Mouse (Mus musculus): ENCODE results near the gene Nampt. TPM values are rescaled to one million over a fixed set of nuclear protein-coding genes. Genes with fewer than 3 reads are reported as not detected.

The Nampt gene
- polyA plus RNA-seq, 1 experiment from 2014 or later: 16.4 TPM

DNA sequence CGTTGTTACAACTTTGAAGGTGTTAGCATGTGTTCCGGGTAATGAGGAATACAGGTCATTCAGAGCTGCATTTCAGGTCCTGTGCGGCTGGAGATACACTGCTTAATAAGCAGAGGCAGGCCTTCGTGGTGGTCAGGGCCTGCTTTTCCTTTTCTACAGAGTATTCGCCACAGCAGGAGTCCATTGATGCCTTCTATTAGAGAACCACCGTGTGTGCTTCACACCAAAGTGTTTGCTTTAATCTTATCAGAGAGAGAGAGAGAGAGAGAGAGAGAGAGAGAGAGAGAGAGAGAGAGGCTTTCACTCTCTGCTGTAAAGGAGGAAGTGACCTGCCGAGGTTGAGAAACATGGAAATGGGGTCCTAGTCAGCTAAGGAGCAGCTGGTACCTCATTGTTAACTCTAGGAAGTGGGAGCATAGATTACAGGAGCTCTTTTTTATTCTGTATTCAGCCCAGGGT is 22.1 kb downstream of the Nampt start:
- no peak overlapping the region; the same call in 1 of the 2 replicates for H3K27ac ChIP-seq
- no peak for ATAC-seq (replicated peaks; ENCODE audit: insufficient number of reproducible peaks, insufficient read depth, low FRiP score, low read depth)
- no peak overlapping the region for H3K4me3 ChIP-seq
- H3K9ac ChIP-seq: no peak overlapping the region
- no peaks in the 10 kb centered on the region for H3K27me3 ChIP-seq
- no peaks in the 10 kb centered on the region for H3K9me3 ChIP-seq (replicated peaks)
- WGBS: 49% methylated on average over 7 of the region's 7 CpGs
- H3K36me3 ChIP-seq: peaks cover 15% of the 10 kb centered on the region
- H3K4me2 ChIP-seq: no peak overlapping the region
- peaks cover 9% of the 10 kb centered on the region for H3K4me1 ChIP-seq (replicated peaks)

DNA sequence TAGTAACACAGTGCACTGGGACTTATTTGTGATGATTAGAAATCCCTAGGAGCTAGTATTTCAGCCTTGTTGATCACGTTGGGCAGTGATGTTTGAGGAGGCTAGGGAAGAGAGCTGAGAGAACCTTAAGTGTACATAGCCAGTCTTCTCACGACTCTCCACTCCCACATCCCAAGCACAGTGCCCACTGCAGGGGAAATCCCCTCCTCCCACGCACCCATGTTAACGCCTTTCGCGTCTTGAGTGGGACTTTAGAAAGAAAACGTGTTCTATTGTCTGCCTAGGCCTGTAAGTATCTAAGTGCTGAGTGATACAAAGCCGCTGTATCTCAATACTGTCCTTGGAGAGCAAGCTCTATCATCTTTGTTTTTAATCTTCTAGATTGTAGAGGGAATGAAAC is 27.0 kb downstream of the Nampt start:
- Histone ChIP-seq H3K27me3 (no peaks in the 10 kb centered on the region), H3K36me3 (peaks cover 16% of the 10 kb centered on the region), H3K9me3 (replicated peaks) (no peaks in the 10 kb centered on the region), H3K27ac (no peak overlapping the region), H3K4me3 (no peak overlapping the region), H3K9ac (no peak overlapping the region), H3K4me2 (no peak overlapping the region), H3K4me1 (replicated peaks) (peaks cover 8% of the 10 kb centered on the region)
- WGBS: 68% methylated on average over 8 of the region's 8 CpGs
- ATAC-seq (replicated peaks; ENCODE audit: insufficient number of reproducible peaks, insufficient read depth, low FRiP score, low read depth): no peak

DNA sequence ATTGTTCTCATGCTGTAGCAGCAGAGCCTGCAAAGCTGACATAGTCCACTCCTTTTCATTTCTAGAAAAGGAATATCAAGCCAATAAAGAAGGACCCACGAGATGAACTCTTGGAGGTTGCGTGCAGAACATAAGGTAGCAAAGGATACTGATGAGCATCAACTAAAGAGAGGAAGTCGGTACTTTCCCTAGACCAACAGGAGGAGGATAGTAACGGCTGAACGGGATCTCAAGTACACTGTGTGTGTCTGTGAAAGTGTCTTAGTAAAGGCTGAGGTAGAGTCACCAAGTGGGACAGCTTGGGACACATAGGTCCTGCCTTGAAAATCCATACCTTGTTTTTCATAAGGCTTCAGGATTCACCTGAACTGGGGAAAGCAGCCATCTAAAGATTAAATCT is 34.4 kb downstream of the Nampt start:
- no peak for ATAC-seq (replicated peaks; ENCODE audit: insufficient number of reproducible peaks, insufficient read depth, low FRiP score, low read depth)
- Histone ChIP-seq H3K36me3 (peaks cover 7% of the 10 kb centered on the region; the same call in 1 of the 2 replicates), H3K4me3 (no peak overlapping the region), H3K9me3 (replicated peaks) (no peaks in the 10 kb centered on the region), H3K4me2 (no peak overlapping the region), H3K4me1 (replicated peaks) (peaks cover 8% of the 10 kb centered on the region), H3K27me3 (no peaks in the 10 kb centered on the region), H3K27ac (no peak overlapping the region), H3K9ac (no peak overlapping the region)
- 92% methylated on average over 5 of the region's 5 CpGs for WGBS

DNA sequence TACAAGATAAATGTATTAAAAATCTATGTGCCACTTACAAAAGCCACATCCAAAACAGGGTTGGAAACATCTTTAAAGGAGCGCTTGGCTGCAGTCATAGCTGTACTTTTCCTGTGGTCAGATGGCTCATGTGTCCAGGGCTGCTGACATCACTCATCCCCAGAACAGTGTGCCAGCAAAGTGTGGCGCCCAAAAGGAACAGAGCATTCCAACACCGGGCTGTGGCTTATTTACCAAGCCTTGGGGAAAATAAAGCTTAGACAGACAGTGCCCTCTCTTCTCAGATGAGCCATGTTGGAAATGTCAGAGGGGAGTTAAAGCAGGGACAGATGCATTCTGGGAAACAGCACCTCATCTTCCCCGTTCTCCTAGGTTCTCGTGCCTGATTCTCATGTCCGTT is 35.5 kb downstream of the Nampt start:
- Histone ChIP-seq H3K4me3 (no peak overlapping the region), H3K36me3 (peaks cover 7% of the 10 kb centered on the region; the same call in 1 of the 2 replicates), H3K9me3 (replicated peaks) (no peaks in the 10 kb centered on the region), H3K27ac (no peak overlapping the region), H3K4me1 (replicated peaks) (peaks cover 8% of the 10 kb centered on the region), H3K4me2 (no peak overlapping the region), H3K9ac (no peak overlapping the region), H3K27me3 (no peaks in the 10 kb centered on the region)
- no peak for ATAC-seq (replicated peaks; ENCODE audit: insufficient number of reproducible peaks, insufficient read depth, low FRiP score, low read depth)
- WGBS: 77% methylated on average over 6 of the region's 6 CpGs

DNA sequence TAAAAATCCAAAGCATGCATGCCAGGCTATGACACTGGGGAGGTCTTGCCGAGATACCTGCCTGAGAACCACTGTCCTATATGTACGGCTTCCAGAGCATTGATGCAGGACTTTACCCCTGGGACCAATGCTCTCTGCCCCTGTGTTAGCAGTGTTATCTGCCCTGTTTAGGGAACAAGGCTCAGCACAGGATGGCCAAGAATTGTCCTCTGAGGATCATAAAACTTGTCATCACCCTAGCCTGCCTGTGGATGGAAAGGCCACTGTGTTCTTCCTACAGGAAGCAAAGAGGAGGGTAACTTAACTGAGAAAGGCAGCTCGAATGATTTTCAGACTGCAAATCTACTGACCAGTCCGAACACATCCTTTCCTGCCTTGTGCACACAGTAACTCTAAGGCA is 36.1 kb downstream of the Nampt start:
- Histone ChIP-seq H3K9ac (no peak overlapping the region), H3K27me3 (no peaks in the 10 kb centered on the region), H3K4me3 (no peak overlapping the region), H3K4me1 (replicated peaks) (peaks cover 8% of the 10 kb centered on the region), H3K27ac (no peak overlapping the region), H3K4me2 (no peak overlapping the region), H3K9me3 (replicated peaks) (no peaks in the 10 kb centered on the region), H3K36me3 (peaks cover 2% of the 10 kb centered on the region; the same call in 1 of the 2 replicates)
- ATAC-seq (replicated peaks; ENCODE audit: insufficient number of reproducible peaks, insufficient read depth, low FRiP score, low read depth): no peak
- 66% methylated on average over 4 of the region's 4 CpGs for WGBS

DNA sequence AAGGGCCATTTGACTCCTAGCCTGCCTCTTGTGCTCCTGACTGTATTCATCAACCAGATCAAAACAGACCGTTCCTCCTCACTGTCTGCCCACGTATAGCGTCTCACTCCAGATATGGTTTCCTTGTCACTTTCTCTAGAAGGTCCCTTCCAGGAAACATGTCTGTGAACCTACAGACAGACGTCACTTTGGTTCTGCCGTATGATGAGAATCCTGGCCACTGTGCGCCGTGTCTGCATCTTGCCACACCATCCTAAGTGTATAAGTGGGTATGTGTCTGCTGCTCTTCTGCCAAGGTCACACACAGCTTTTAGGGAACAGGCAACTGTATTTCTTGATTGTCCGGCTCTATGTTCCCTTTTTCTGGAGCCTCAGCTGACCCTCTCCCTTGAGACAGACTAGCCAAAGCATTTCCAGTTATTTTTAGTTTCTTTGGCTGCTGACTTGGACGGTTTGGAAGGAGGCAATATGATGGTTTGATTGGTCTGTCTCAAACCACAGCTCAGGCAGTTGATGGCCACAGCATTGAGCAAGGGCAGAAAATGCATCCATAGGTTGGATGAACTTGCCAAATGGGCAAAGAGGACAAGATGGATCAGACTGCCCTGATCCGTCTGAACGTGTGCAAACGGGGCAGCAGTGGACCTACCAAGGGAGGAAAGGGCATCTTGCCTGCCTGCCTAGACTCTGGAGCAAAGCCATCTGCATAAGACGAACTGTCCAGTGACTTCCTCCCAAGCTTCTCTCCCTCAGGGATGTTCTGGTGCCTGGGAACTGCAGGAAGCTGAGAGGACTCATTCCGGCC is 37.6 kb downstream of the Nampt start:
- Histone ChIP-seq H3K4me3 (no peak overlapping the region), H3K27me3 (no peaks in the 10 kb centered on the region), H3K36me3 (no peaks in the 10 kb centered on the region), H3K27ac (0 out of 2 replicates have a peak overlapping the region, but pooled peaks have one; percentile 13), H3K9ac (no peak overlapping the region), H3K4me1 (replicated peaks) (peaks cover 8% of the 10 kb centered on the region), H3K4me2 (no peak overlapping the region), H3K9me3 (replicated peaks) (no peaks in the 10 kb centered on the region)
- WGBS: 63% methylated on average over 14 of the region's 14 CpGs
- ATAC-seq (replicated peaks; ENCODE audit: insufficient number of reproducible peaks, insufficient read depth, low FRiP score, low read depth): no peak

DNA sequence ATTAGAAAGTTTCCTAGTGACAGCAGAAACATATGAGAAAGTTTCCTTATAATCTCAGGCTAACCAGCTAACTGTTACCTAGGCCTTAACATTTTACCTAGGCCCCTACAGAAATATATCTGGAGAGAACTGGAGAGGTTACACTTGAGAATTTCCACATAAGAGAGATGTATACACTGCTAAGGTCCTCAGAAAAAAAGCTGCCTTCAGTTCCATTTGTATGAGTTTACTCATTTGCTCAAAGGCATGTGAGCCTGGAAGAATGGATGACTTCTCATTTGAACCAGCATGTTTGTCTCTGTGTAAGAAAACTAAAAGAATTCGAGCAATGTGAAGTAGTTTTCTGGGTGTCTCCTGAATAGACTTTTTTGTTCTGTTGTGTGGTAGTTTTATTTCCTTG is 39.1 kb downstream of the Nampt start:
- no peak overlapping the region for H3K9ac ChIP-seq
- no peaks in the 10 kb centered on the region for H3K27me3 ChIP-seq
- no peaks in the 10 kb centered on the region for H3K9me3 ChIP-seq (replicated peaks)
- no peak overlapping the region for H3K4me3 ChIP-seq
- ATAC-seq (replicated peaks; ENCODE audit: insufficient number of reproducible peaks, insufficient read depth, low FRiP score, low read depth): no peak
- H3K36me3 ChIP-seq: no peaks in the 10 kb centered on the region
- no peak overlapping the region for H3K27ac ChIP-seq
- WGBS: 68% methylated on average over 1 of the region's 1 CpGs
- H3K4me2 ChIP-seq: no peak overlapping the region
- peaks cover 8% of the 10 kb centered on the region for H3K4me1 ChIP-seq (replicated peaks)

DNA sequence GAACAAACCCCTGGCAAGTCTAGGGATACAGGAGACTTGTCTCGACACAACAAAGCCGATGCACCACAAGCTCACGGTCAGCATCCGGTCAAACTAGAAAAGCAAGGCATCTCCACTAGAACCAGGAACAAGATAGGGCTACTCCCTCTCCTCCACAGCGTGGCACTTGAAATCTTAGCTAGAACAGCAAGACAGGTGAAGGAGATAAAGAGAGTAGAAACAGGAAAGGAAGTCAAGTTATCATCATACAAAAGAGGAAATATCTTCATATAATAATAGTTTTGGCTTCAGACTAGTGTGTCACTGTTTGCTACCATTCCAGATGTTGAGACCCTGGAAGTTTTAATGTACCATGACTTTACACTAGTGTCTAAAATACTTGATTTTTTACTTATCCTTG is 41.5 kb downstream of the Nampt start:
- no peak overlapping the region for H3K4me2 ChIP-seq
- no peak for ATAC-seq (replicated peaks; ENCODE audit: insufficient number of reproducible peaks, insufficient read depth, low FRiP score, low read depth)
- no peak overlapping the region for H3K4me3 ChIP-seq
- peaks cover 8% of the 10 kb centered on the region for H3K4me1 ChIP-seq (replicated peaks)
- no peaks in the 10 kb centered on the region for H3K27me3 ChIP-seq
- no peak overlapping the region for H3K9ac ChIP-seq
- no peaks in the 10 kb centered on the region for H3K36me3 ChIP-seq
- 77% methylated on average over 5 of the region's 5 CpGs for WGBS
- no peak overlapping the region for H3K27ac ChIP-seq
- no peaks in the 10 kb centered on the region for H3K9me3 ChIP-seq (replicated peaks)

DNA sequence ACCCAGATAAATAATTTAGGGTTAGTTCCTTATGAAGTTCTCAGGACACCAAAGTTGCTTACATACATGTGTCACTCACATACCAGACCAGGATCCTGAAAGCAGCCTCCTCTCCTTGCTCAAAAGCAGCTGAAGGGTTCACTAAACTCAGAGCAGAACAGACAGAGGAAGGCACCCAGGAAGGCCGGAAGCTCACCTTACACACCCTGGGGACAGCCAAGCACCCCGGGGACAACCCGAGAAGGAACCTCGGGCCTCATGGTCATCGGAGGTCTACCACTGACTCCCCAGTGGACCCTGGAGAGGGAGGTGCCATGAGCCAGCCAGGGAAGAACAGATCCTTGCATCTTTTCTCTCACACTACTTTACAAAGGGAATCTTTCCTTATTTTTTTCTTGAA is 51.5 kb downstream of the Nampt start:
- no peaks in the 10 kb centered on the region for H3K36me3 ChIP-seq
- WGBS: 89% methylated on average over 5 of the region's 5 CpGs

DNA sequence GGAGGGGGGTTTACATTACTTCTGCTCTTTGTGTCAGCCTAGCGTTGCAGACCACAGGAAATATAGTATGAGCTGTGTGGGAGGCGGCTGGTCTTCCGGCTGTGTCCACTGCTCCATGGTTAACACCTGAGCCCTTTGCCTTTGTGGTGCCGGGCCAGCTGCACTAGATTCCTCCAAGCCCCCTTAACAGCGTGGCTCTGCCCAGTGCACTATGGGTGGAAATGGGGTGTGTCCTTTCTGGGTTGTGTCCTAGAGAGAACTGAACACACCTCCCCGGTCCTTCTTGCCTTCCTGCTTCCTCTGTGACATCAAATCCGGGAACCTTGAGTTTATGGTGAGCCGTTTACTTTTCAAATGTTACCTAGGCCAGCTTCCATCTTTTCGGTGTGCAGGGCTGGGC is 58.2 kb downstream of the Nampt start:
- no peak overlapping the region for H3K27ac ChIP-seq
- ATAC-seq (replicated peaks; ENCODE audit: insufficient number of reproducible peaks, insufficient read depth, low FRiP score, low read depth): no peak
- WGBS: 86% methylated on average over 9 of the region's 9 CpGs
- no peaks in the 10 kb centered on the region for H3K9me3 ChIP-seq (replicated peaks)
- no peak overlapping the region for H3K4me2 ChIP-seq
- H3K4me3 ChIP-seq: no peak overlapping the region
- H3K36me3 ChIP-seq: no peaks in the 10 kb centered on the region
- 0 out of 2 replicates have a peak, but pooled peaks cover 3% of the 10 kb centered on the region for H3K4me1 ChIP-seq (replicated peaks)
- H3K9ac ChIP-seq: no peak overlapping the region
- H3K27me3 ChIP-seq: no peaks in the 10 kb centered on the region

More for the DNA sequence above, 51.5 kb downstream of the Nampt start:
- no peaks in the 10 kb centered on the region for H3K27me3 ChIP-seq
- H3K4me3 ChIP-seq: no peak overlapping the region
- ATAC-seq (replicated peaks; ENCODE audit: insufficient number of reproducible peaks, insufficient read depth, low FRiP score, low read depth): no peak
- no peaks in the 10 kb centered on the region for H3K9me3 ChIP-seq (replicated peaks)
- H3K4me1 ChIP-seq (replicated peaks): no peaks in the 10 kb centered on the region
- H3K4me2 ChIP-seq: no peak overlapping the region
- H3K27ac ChIP-seq: no peak overlapping the region
- H3K9ac ChIP-seq: no peak overlapping the region

DNA sequence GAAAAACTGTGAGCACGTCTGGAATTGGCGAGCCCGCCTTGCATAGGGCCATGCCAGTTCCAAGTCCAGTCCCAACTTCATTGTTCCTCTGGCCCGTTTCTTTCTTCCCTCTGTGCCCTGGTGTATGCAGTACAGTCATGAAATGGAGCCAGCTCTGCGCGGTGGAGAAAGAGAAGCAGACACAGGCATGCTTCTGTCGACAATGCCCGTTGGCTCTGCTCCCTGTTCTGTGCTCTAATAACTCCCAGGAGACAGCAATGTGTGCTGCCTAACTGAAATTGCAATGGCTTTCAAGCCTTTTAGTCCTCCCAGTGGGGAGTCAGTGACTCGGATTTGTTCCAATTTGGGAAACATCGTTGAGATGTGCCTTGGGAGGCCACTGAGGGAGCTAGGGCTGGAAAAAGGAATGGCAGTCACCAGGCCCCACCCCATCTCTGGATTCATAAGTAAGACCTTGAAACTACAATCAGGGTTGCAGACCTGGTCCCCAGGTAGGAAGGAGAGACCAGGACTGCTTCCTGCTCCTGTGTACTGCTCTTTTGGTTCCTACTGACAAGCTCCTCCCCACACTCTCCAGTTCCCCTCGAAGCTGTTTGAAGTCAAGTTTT is 58.7 kb downstream of the Nampt start:
- Histone ChIP-seq H3K9ac (no peak overlapping the region), H3K36me3 (no peaks in the 10 kb centered on the region), H3K4me1 (replicated peaks) (0 out of 2 replicates have a peak, but pooled peaks cover 3% of the 10 kb centered on the region), H3K4me2 (no peak overlapping the region), H3K9me3 (replicated peaks) (no peaks in the 10 kb centered on the region), H3K27me3 (no peaks in the 10 kb centered on the region), H3K4me3 (no peak overlapping the region), H3K27ac (no peak overlapping the region)
- 59% methylated on average over 11 of the region's 11 CpGs for WGBS
- no peak for ATAC-seq (replicated peaks; ENCODE audit: insufficient number of reproducible peaks, insufficient read depth, low FRiP score, low read depth)
